Mouse (Mus musculus): ENCODE measurements around the gene Thsd4.

The Thsd4 gene

GRCm38 (mm10) chr9:60152990-60153389, 368.9 kb downstream of the Thsd4 start:
- in situ Hi-C loops (cut with MboI, MseI) = no loop called here

DNA sequence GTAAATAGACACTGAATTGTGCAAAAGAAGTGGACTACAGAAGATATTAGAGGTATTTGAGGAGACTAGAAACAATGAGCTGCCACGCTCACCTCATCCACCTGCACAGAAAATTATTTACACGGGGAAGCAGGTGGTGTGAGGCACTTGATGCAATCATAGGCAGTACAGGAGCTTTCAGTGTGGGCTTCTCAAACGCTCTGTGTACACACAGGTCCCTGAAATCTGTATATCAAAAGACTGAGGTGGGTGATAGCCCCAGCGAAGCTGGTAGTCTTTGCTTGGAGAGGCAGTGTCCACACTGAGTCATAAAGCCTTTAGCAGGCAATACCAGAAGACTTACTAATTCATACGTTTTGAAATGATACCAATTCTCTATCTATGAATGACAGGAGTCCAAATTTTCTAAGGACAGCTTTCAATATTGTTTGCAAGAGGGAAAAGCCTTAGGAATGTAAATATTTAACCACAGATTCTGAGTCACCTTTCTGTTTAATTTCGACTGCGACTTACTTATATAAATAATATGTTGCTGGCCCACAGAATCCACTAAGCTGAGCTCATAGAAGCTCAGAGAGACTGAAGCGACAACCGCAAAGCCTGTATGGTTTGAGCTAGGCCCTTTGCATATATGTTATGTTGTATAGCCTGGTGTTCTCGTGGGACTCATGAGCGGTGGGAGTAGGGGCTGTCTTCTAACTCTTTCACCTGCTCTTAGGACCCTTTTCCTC, 369.8 kb downstream of the Thsd4 start:
- in situ Hi-C loops (cut with MboI, MseI) = no loop called here

- in situ Hi-C loops (cut with MboI, MseI) = no loop called here
Observed at GRCm38 (mm10) chr9:60150511-60150910, 371.3 kb downstream of the Thsd4 start.

- in situ Hi-C loops (cut with MboI, MseI) = no loop called here
Observed at GRCm38 (mm10) chr9:60148988-60149387, 372.9 kb downstream of the Thsd4 start.

DNA sequence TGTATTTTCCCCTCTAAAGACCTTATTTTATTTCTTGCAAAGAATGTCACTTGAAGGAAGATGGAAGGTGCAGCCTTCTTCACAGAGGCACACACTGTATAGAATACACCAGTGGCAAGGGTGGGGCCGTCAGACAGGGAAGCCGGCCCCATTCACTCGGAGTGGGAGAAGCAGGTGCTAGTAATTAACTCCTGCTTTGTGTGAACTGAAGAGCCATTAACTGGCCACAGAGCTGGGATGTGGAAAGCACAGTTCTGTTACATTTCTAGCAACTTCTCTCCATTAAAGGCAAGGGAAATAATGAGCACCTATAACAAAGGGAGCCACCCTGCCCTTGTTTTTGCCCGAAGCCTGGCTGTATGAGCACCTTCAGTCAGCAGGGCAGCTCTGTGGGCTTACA, 374.4 kb downstream of the Thsd4 start:
- in situ Hi-C loops (cut with MboI, MseI) = no loop called here

DNA sequence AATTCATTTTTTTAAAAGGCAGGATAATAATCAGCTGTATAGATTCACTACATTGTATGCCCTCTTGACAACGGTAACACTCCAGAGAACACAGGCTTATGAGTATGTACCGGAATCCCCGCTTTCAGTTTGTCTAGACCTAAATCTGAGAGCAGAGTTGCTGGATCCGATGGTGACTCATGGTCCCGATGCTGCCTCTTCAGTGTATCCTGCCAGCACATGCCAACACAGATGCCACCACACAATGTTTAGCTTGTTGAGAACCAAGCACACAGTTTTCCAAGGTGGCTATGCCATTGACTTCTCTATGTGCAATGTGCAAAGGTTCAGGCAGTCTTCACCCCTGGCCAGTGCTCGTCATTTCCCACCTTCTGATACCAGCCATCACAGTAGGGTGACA, 378.0 kb downstream of the Thsd4 start:
- in situ Hi-C loops (cut with MboI, MseI) = no loop called here

DNA sequence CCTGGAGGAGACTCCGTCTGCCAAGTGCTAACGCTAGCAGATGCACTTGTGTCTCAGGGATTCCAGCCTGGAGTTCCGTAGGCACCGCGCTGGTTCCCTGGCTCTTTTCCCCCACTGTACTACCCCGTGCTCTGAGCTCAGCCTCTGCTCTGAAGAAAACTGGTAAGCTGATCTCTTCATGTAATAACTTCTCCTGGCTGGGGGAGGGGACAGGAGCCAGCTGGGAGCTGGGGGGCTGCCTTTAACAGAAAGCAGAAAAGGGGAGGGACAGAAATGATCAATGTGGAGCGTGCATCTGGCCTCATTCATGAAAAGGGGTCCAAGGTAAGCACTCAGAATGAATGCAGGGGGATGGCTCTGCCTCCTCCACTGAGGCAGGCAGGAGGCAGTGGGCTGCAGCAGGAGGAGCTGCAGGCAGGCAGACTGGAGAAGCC, 380.7 kb downstream of the Thsd4 start:
- in situ Hi-C loops (cut with MboI, MseI) = no loop called here

- in situ Hi-C loops (cut with MboI, MseI) = no loop called here
Observed at GRCm38 (mm10) chr9:60140411-60140810, 381.4 kb downstream of the Thsd4 start.

DNA sequence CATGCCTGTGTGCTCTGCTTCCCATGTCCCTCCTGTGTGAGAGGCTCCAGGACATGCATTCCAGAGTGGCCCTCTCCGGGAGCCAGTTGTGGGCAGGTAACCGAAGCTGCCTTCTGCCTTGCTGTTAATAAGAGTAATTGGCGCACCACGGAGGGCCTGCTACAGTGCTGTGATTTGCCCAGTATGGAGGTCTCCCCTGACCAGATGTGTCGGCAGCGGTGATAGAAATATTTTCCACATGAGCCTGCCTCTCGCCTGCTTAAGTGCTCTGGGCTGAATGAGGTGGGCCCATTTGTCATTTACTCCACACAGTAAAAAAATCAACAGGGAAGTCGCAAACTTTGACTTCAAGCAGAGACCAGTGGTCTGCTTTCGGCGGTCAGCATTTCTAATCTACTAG, 382.4 kb downstream of the Thsd4 start:
- in situ Hi-C loops (cut with MboI, MseI) = no loop called here

GRCm38 (mm10) chr9:60129235-60129991, 392.4 kb downstream of the Thsd4 start:
- in situ Hi-C loops (cut with MboI, MseI) = no loop called here

GRCm38 (mm10) chr9:60126961-60127360, 394.9 kb downstream of the Thsd4 start:
- in situ Hi-C loops (cut with MboI, MseI) = no loop called here

- in situ Hi-C loops (cut with MboI, MseI) = no loop called here
Observed at GRCm38 (mm10) chr9:60124102-60124501, 397.7 kb downstream of the Thsd4 start.

GRCm38 (mm10) chr9:60123066-60123465, 398.8 kb downstream of the Thsd4 start:
- in situ Hi-C loops (cut with MboI, MseI) = no loop called here

DNA sequence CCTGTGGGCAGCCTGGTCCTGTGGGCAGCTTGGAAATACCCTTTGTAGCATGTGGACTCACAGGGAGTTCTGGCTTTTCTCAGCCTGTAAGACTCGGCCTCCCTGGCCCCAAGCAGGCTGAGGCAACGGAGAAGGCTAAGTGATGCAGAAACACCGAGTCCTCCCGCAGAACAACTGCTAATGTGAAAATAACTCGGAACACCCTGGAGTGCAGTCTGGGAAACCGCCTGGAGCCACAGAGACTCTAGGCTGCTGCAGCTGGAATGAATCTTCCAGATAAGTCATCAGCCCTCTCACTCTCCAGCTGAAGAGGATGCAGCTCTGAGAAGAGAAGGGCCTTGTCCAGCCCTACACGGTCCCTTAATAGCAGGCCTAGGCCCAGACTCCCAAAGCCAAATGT, 402.0 kb downstream of the Thsd4 start:
- in situ Hi-C loops (cut with MboI, MseI) = no loop called here

DNA sequence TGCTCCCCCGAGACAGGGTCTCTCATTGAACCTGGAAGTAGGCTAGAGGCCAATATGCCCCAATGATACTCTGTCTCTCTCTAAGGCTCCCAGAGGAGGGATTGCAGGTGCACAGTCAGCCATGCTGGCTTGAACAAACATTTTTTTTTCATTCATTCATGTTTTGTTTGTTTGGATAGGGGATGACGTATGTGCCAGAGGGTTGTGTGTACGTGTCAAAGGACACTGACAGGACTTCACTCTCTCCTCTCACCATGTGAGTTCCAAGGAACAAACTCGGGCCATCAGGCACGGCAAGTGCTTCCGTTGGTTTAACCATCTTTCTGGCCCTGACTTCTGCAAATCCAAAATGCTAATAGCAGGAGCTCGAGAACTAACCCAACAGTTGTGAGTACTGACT, 404.0 kb downstream of the Thsd4 start:
- in situ Hi-C loops (cut with MboI, MseI) = no loop called here

DNA sequence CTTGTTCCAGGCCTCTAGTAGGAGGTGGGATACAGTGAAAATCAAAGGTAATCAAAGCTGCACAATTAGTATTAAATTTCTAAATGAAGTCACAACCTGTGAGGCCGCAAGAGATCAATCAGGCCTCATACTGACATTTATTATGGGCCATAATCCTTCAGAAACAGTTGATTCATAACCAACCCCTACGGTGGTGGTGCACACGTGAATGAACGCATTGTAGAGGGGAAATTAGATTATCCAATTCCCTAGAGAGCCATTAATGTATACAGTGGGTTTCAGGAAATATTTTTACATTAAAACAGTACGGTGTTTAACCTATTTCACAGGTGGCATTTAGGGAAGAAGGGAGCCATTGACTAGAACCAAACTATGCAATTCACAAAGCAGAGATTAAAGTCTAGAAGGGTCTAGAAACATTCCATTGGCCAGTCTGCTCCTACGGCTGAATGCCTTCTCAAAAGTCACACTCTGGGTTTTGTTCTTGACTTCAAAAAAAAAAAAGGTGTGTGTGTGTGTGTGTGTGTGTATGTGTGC, 406.1 kb downstream of the Thsd4 start:
- in situ Hi-C loops (cut with MboI, MseI) = no loop called here

DNA sequence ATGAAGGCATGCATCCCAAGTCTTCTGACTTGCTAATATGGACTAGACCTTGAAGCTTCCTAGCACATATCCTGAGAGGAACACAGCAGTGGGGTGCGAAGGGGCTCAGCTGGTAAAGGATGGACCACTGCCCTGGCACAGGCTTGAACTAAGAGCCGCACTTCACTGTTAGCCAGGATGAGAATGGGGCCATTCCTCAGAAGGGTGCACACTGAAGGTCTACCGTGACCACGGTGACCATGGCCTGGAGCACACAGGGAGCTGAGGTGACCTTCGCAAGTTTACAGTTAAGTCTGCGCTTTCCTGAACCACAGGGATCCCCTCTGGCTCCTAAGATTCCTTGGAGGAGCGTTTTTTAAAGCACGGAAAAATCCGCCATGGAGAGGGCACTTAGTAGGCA, 406.5 kb downstream of the Thsd4 start:
- in situ Hi-C loops (cut with MboI, MseI) = no loop called here

- in situ Hi-C loops (cut with MboI, MseI) = no loop called here
Observed at GRCm38 (mm10) chr9:60110200-60110599, 411.6 kb downstream of the Thsd4 start.

DNA sequence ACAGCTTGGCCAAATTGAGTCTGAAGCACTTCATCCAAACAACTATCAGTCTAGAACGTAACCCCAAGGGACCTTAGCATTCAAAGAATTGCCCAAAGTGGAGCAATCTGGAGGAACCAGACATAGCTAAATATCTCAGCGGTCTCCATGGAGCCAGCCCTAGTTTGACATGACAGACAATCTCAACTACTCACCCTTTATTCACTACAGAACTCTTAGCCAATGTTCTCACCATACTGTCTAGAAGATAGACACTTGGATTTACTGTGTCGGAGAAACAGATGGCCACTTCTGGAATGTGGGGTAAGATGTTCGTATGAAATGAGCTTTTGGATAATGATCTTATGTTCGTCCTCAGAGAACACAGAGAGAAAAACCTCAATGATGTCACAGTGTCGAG, 415.2 kb downstream of the Thsd4 start:
- in situ Hi-C loops (cut with MboI, MseI) = no loop called here

DNA sequence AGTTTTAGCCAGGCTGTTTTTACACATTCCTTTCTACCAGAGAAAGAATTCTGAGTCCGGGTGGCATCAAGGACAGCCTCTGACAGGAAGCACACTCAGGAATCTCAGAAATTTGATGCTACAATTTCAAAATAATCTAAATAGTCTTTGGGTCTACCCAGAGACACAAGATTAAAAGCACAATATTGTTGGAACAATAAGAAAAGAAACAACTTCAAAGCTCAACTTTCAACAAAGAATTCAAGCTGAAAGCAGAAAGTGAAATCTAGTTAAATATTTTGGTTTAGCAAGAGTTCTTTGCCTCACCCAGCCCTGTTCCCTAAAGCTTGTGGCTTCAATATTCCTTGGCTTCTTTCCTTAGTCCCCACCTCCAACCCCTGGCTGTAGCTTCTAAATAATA, 415.7 kb downstream of the Thsd4 start:
- in situ Hi-C loops (cut with MboI, MseI) = no loop called here

- in situ Hi-C loops (cut with MboI, MseI) = no loop called here
Observed at GRCm38 (mm10) chr9:60094211-60094610, 427.6 kb downstream of the Thsd4 start.

DNA sequence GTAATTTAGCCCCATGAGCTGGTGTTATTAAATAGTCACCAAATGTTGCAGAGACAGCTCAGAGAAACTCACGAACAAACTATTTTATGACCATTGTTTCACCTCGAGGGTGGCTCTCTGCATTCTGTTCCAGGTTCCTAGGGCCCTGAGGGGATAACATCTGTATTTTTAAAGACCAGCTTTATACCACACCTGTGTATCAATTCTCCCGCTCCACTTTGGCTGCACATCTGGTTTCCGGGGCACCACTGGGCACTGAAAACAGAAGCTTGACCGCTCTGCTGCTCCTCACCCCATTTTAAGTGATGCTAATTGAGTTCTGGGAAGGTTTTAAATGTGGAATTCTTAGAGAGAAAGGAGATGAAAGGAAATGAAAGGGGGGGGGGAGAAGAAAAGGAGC, 429.4 kb downstream of the Thsd4 start:
- in situ Hi-C loops (cut with MboI, MseI) = no loop called here

DNA sequence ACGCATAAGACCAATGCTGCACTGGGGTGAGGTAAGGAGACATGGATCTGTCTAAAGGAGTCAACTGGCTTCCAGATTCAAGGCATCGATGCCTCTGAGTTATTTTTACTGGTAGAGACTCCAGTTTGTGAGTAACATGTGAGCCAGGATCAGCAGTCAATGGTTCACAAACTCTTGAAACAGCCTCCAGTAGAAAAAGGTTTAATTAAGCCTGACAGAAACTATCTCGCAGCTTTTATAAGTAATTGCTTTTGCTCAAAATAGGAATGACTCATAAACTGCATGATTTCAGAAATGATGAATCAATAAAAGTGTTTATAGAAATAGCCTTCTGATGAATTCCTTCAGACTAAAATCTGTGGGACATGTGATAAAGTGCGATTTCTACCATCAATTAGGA, 432.4 kb downstream of the Thsd4 start:
- in situ Hi-C loops (cut with MboI, MseI) = no loop called here

All from T-helper 1 cell (primary cell).